Mouse (Mus musculus) thymus, adult 2 months (tissue): ENCODE data around the gene Parg.

Experiments used
- CTCF ChIP-seq: fragments of 200-500 bp; IDR thresholded peaks from 2 replicates; pipeline ENCODE4 v1.5.1; 2012; ENCODE audit warnings: mild to moderate bottlenecking, control low read depth, low read length, moderate library complexity, borderline replicate concordance; ENCODE audit not compliant: control insufficient read depth, poor library complexity, insufficient read depth; ENCODE audit errors: extremely low read depth
- POLR2A ChIP-seq: fragments of 200-500 bp; IDR thresholded peaks from 2 replicates; pipeline ENCODE4 v1.6.1; 2012; ENCODE audit warnings: mild to moderate bottlenecking, low read length, control low read depth, moderate library complexity; ENCODE audit not compliant: control insufficient read depth, poor library complexity, insufficient read depth; ENCODE audit errors: extremely low read depth

- no peak for TF ChIP-seq POLR2A
- TF ChIP-seq CTCF = no peak
Observed at GRCm38 (mm10) chr14:32260830-32261229, 59.1 kb downstream of the Parg start.
